Mouse (Mus musculus): ENCODE measurements around the gene Elovl7.

The Elovl7 gene

DNA sequence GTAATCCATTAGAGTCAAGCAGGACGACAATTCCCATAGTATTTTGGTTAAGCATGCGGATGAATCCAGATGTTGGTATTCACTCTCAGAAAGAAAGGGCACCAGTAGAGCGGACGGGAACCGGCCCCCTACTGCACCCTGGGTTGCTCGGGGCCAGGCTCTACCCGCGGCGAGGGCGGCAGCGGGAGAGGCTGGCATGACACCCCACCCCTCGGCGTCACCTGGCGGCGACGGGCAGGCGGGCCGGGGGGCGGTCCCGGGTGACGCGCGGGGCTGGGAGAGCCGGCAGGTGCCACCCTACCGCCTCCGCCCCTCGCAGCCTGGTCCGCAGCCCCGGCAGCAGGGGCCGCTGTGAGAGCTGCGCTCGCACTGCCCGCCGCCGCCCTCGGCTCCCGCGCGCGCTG lies at the start of gene Elovl7:
Elovl7 (plus strand) TSS at position 324 of the 404 bp plus-strand sequence.
- DNase-seq (ENCODE audit: low read depth in 2 of 2, low spot score in 2 of 2): peak; percentile 78 to 80

DNA sequence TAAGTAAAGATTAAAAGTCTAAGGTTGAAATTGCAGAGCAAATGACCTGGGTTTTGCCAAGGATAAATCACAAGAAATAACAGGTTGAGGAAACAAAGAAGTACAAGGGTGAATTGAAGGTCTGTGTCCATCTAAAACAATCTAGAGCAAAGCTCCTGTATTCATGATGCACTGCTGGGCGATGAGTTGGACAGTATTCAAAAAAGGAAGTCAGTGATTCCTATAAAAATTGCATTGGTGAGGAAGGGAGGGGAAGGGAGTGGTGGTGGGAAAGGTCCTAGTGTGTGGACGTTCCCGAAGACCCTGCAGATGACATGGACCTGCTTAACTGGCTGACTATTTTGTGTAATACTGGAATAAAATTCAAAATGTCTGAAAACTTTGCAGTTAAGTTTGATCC lies 49.6 kb upstream of the Elovl7 start:
- DNase-seq (ENCODE audit: low read depth in 2 of 2, low spot score in 2 of 2): no peak

DNA sequence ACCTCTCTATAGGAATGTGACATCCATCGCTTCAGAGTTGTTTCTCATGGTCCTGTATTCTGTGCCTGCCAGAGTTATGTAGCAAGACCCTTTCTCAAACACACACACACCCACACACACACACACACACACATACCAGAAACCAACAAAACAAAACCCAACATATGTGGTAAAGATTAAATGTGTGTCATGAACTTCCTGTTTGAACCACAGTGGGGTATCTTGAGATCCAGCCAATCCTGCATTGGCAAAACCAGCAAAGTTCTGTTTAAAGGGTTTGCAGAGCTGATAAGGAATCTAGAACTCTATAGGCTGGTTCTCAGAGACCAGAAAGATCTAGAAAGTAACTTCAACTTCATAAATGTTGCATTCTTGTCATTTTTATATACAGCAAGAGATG lies 44.2 kb upstream of the Elovl7 start:
- peak in 1 of 2 experiments; percentile 9 for DNase-seq (ENCODE audit: low read depth in 2 of 2, low spot score in 2 of 2)

DNA sequence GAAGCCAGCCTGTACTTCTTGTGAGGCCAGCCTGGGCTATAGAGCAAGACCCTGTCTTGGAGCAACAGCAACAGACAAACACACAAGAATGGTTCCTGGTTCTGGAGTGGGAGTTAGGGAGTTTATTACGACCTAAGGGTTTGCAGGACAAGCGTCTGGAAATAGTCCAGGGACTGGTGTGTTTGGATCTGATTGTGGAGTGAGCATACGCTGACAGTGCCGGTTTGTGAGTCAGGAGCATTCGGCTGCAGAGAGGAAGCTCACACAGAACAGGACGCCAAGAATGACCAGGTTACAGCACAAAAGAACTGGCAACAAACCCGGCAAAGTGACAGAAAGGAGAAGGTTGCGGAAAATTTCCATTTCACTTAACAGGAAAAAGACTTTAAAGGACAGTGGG lies 43.7 kb upstream of the Elovl7 start:
- no peak for DNase-seq (ENCODE audit: low read depth in 2 of 2, low spot score in 2 of 2)

DNA sequence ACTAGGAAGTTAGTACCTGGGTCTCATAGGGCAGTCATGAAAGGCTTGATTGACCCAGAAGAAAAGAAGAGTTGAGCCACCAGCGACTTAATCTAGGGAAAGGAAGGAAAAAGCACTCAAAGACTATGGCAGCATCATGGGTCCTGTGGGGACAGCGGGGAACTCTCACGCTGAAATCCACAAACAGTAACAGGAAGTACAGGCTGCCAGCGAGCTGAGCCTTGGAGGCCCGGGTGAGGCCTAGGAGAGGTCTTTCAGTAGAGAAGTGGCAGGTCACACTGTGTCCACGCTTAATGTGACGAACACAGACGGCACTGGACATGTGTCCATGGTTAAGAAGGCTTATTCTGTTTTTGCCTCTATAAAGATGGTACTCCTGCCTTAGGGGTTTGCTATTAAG lies 34.6 kb upstream of the Elovl7 start:
- no peak for DNase-seq (ENCODE audit: low read depth in 2 of 2, low spot score in 2 of 2)

DNA sequence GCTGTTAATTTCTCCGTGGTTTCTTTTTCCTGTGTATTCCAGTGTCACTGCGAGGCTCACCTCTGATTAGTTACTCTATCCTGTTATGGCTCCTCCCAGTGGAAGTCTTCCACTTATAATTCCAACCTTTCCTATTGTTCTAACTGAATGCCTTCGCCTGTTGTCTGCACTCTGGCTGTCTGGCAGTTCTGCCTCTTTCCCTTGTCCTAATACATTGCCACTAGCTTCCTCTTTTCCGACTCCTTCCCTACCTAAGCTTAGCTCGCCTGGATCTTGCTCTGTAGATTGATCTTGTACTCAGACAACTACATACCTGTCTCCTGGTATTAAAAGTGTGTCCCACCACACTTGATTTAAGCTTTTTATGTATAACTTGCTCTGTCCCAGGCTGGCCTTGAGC lies 33.4 kb upstream of the Elovl7 start:
- no peak for DNase-seq (ENCODE audit: low read depth in 2 of 2, low spot score in 2 of 2)

DNA sequence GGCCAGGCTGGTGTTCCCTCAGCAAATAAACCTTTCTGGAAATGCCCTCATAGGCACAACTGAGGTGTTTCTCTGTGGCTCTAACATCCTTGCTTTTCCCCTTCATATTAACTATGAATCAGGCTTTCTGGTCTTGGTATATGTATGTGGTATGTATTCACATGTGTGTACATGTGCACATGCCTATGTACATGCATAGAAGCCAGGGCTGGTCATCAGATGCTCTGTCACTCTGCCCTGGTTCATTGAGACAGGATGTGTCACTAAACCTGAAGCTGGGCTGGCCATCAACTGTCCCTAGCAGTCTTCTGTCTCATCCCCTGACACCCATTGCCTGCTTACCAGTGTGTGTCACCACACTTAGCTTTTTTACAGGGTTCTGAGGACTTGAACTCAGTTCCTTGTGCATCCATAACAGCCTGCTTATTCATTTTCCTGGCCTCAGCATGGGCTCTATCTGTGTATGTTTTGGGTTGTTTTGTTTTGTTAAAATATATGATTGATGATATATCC lies 29.4 kb upstream of the Elovl7 start:
- no peak for DNase-seq (ENCODE audit: low read depth in 2 of 2, low spot score in 2 of 2)

DNA sequence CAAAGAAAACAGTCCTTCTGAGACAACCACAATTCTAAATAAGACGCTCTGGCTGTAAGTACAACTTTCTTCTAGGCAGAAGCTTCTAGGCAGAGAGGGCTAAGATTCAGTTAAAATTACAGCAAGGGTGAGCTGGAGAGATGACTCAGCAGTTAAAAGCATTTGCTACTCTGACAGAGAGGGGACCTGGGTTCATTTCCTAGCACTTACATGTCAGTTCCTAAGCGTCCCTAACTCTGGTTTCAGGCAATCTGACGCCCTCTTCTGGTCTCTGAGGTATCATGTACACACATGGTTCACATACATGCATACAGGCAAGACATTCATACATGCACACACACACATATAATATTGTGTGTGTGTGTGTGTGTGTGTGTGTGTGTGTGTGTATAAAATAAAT lies 28.7 kb upstream of the Elovl7 start:
- no peak for DNase-seq (ENCODE audit: low read depth in 2 of 2, low spot score in 2 of 2)

DNA sequence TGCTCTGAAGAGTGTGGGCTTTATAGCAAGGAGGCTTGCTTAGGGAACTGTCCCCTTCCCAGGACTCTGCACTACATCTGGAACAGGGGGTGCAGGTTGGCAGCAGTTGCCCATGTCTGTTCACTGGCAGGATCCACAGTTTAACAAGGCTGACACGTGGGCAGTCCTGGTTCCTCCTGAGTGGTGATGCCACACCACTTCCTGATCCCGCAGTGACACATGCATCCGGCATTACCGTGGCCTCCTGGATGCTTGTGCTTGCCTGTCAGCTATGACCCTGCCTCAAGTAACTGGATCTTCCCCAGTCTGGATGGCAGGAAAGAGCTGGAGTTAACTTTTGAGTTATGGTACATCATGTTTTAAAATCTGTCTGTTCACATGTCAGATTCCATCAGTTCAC lies 26.2 kb upstream of the Elovl7 start:
- DNase-seq (ENCODE audit: low read depth in 2 of 2, low spot score in 2 of 2): no peak

DNA sequence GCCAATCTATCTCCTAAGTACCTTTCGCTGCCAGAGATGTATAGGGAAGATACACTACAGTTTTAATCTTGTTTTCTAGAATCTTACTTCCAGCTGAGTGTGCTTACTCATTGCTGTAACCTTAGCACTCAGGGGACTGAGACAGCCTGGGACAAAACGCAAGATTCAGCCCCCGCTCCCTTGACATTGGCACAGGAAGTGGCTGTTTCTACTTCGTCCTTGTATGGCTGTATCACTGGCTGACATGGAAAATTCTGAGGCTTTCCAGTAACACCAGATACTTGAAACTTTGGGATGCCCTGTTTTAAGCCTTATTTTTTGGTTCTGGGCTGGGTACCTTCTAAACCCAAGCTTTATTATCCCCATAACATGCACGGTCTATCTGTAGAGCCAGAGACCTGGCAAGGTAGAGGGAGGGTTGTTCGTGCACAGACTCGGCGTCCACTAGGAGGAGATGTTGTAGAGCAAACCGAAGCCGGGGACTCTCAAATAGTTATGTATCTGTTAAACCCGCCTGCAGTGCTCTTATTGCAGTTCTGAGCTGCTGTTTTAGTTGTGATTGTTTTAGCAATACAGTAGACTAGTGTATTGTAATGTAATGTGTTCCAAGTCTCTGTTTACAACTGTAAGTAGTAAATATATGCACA lies 23.0 kb upstream of the Elovl7 start:
- DNase-seq (ENCODE audit: low read depth in 2 of 2, low spot score in 2 of 2): peak; percentile 51 to 62

DNA sequence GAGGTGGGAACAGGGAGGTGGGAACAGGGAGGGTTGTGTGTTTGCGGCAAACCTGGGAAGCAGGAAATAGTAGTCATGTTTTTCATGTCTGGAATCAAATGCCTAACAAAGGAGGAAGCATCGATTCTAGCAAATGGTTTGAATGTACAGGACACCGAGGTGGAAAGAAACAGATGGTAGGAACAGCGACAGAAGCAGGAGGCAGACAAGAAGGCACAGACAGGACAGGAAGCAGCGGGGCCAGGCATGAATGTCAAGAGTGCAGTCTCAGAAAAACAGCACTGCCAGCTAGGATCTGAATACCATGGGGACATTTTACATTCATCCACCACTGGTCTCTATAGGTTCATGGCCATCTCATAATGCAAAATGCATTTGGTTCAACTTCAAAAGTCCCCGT lies 18.7 kb upstream of the Elovl7 start:
- no peak for DNase-seq (ENCODE audit: low read depth in 2 of 2, low spot score in 2 of 2)

DNA sequence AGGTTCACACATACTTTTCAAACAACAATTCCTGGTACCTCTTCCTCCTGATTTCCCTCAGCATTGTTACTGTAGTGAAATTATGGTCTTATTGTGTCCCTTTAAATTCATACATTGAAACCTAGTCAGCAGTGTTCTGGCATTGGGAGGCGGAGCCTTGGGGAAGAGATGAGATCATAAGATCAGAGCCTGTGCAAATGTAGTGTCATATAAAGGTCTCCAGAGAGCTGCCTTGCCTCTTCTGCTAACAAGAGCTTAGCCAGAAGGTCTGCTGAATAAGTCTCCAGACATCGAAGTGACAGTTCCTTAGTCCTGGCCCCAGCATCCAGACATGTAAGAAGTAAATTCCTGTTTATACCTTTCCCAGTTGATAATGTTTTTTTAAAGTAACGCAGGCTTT lies 9.3 kb upstream of the Elovl7 start:
- DNase-seq (ENCODE audit: low read depth in 2 of 2, low spot score in 2 of 2): no peak

DNA sequence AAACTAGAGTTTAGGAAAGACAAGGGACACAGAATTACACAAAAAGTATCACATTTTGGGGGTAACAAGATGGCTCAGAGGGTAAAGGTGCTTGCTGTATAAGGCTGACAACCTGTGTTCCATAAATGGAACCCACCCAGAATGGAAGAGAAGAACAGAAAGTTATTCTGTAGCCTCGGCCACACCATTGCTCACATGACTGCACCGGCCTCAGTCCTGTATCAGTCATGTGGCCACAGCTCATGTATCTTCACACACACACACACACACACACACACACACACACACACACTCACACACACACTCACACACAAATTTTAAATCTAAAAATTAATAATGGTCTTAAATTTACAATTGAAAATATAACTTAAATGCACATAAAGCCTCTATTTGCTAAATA lies 6.8 kb upstream of the Elovl7 start:
- DNase-seq (ENCODE audit: low read depth in 2 of 2, low spot score in 2 of 2): no peak

DNA sequence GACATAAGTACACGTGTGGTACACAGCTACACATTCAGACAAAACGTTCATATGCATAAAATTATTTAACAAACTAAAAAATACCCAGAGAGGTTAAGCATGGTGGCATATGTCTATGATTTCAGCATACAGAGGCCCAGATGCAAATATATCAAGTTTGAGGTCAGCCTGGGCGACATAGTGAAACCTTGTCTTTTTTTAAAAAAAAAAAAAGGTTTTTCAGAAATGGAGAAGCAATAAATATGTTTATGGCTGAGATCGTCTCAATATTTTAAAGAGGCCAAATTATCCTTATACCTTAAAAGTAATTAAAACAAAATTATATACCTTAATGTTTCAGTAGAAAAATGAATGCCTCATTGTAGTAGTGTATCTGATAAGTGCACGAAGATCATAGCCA lies 6.1 kb upstream of the Elovl7 start:
- no peak for DNase-seq (ENCODE audit: low read depth in 2 of 2, low spot score in 2 of 2)

DNA sequence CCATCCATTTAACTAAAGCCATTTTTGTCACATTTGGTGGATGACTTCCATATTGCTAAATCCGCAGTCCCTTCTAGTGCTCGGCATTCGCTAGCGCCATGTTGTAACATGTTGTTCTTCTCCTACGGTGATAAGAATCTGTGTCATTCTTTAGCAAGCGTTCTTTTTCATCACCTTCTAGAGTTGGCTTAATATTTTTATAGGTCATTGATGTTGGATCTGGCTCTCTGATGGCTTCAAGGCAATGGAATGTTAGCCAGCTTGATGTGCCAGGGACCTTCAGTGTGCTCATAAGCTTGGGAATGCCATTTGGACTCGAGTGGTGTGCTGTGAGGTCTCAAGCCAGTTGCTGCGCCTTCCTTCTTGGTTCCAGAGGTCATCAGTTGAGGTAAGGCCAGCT lies 3.2 kb upstream of the Elovl7 start:
- no peak for DNase-seq (ENCODE audit: low read depth in 2 of 2, low spot score in 2 of 2)

DNA sequence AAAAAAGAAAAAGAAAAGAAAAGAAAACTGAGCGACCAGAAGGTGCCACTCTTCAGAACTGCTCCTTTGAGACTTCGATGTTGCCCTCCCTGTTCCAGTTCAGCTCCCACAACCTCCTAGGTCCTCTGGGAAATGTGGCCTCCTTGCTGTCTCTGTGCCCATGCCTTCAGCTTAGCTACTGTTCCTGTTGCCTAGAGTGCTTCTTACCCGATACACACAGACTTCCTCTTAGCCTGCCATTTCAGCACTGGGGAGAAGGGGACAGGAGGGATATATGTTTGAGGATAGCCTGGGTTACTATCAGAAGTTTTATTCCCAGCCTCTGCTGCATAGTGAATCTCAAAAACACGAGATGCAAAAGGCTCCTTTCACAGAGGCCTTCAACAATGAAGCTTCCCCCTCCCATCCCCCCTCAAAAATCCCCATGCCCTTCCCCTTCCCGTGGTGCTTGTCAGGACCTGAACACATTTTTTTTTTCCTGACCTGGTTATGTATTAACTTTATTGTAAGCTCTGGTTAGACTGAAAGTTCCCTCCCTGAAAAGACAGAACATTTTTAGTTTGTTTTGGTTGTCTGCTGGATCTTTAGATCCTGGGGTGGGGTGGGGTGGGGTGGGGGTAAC lies 1.7 kb upstream of the Elovl7 start:
- DNase-seq (ENCODE audit: low read depth in 2 of 2, low spot score in 2 of 2): no peak

DNA sequence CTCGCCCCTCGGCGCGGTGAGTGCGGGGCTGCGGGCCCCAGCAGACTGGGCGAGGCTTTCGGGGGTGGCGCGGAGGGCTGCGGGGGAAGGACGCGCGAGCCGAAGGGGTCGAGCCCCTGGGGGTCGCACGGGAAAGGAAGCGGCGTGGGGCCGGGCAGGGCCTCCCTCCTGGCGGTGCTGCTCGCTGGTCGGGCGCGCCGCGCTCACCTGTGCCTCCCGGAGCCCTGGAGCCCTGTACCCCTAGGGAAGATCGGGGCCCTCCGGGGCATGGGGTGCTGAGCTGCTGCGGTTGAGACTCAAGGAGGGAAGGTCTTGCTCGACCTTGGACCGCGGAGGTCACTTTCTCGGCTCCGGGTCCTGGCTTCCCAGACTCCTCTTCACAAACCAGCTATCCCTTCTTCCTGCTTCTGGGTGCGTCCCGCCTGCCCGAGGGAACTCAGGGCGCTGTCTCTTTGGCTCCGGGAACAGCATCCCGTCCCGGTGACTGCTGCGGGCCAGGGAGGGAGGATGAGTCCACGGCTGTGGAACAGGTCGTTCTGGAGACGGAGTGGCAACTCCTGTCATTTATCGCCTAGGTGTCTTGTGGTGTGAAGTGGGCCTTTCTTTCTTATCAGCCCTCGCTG lies 392 bp downstream of the Elovl7 start:
- peak; percentile 2 to 12 for DNase-seq (ENCODE audit: low read depth in 2 of 2, low spot score in 2 of 2)

DNA sequence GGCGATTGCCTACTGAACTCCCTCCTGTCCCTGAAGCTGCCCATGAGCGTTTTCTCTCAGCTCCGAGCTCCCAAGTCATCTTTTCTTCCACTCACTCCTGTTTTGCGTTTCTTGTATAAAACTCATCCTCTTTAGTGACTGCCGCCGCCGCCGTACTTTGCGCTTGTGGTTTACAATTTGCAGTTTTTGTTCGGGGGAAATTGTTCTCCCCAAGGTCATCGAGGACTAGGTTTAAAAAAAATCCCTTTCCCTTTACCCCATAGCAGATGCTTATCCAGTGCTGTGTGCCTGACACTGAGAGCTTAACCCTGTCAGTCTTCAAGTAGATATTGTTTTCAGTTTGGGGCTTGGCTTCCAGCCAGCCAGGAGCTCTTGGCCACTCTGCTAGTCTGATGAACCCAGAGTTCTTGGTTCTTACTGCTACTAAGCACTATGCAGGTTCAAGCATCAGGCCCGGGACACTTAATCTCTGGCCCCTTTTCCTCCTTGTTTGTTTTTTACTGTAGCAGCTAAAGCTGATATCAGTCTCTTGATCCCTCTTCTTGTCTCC lies 1.1 kb downstream of the Elovl7 start:
- DNase-seq (ENCODE audit: low read depth in 2 of 2, low spot score in 2 of 2): no peak

DNA sequence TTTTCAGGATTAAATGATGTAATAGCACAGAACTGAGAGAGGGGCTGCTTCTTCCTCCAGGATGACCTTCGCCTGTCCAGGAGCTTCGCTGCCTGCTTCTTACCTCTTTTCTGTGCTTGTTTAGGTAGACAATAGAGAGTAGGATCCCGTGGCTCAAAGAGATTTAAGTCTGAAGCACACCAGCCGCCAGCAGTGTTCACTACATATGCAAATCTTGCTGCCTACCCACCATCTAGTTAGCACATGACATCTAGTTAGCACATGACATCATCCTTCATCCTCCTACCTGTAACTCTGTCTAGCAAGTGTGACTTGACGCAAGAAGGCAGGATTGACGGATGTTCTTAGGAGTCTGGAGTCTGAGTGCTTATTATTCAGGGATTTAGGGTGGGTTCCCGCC lies 5.6 kb downstream of the Elovl7 start:
- DNase-seq (ENCODE audit: low read depth in 2 of 2, low spot score in 2 of 2): no peak

DNA sequence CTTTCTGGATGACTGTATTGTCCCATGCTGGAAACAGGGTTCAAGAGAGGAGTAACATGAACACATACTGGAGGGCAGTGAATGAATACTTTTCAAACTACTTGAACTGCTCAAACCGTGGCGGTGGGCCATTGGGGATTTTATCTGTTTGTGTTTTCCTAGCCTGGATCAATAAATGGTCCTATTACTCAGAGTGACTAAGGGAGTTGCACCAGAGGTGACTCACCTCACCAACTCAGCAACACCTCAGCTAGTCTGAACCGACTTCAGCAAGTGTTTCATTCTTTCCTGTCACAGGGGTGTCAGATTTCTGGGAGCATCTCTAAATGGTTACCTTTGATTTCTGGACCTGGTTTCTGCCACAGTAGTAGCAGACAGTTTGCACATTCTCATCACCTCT lies 15.0 kb downstream of the Elovl7 start:
- no peak for DNase-seq (ENCODE audit: low read depth in 2 of 2, low spot score in 2 of 2)

DNA sequence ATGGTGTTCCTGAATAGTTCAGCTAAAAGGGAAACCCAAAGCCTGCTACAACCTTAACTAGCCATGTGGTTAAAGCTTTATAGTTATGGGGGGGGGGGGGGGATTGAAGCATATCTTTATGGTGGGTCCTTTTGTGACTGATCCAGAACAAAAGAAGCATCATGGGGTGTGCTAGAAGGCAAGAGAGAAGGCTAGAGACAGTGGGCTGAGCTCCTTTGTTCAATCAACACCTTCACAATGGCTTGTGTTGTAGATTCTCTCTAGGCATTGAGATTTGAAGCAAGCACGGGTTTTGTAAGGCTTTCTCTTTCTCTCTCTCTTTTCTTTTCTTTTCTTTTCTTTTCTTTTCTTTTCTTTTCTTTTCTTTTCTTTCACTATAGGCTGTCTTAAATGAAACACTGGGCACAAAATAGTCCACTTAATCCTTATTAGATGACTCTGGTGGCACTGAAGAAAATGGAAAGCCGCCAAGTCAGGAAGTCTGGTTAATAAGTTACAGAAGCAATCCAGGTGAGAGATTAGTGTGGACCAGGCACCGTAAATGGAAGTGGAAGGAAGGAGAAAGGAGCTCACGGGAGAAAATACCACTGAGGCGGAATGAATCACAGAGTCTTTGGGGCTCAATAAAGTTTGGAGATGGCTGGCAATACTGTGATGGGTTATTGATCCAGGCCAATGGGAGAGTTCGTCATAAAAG lies 15.6 kb downstream of the Elovl7 start:
- DNase-seq (ENCODE audit: low read depth in 2 of 2, low spot score in 2 of 2): no peak

DNA sequence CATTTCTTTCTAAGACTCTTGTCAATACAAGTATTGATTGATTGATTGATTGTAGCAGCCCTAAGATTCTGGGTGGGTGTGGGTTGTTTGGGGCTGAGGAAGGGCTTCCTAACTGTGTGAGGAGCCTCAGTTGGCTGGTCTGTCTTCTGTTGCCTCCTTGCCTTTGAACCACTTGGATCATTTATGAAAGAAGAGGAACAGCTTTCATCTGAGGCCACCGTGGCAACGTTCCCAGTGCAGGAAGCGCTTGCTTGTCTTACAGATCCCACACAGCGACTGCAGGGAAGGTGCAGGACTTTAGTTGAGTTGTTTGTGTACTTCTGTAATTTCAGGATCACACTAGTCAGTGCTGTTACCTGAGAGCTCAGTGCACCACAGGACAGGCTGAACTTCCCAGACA lies 25.8 kb downstream of the Elovl7 start:
- DNase-seq (ENCODE audit: low read depth in 2 of 2, low spot score in 2 of 2): no peak
